Mouse (Mus musculus): Measurements from ENCODE around the gene Timp3. TPM values are rescaled to one million over a fixed set of nuclear protein-coding genes. Genes with fewer than 3 reads are reported as not detected.

Timp3 gene
- total RNA-seq (2021), result 10 to 100 TPM; 54.9 to 59.8 TPM
- long read RNA-seq, full-length matches to known transcripts, result 7 of 16 reads
- long read RNA-seq, partial matches to known transcripts, result 0 of 16 reads
- long read RNA-seq, other reads (novel, unspliced or antisense), result 9 of 16 reads

DNA sequence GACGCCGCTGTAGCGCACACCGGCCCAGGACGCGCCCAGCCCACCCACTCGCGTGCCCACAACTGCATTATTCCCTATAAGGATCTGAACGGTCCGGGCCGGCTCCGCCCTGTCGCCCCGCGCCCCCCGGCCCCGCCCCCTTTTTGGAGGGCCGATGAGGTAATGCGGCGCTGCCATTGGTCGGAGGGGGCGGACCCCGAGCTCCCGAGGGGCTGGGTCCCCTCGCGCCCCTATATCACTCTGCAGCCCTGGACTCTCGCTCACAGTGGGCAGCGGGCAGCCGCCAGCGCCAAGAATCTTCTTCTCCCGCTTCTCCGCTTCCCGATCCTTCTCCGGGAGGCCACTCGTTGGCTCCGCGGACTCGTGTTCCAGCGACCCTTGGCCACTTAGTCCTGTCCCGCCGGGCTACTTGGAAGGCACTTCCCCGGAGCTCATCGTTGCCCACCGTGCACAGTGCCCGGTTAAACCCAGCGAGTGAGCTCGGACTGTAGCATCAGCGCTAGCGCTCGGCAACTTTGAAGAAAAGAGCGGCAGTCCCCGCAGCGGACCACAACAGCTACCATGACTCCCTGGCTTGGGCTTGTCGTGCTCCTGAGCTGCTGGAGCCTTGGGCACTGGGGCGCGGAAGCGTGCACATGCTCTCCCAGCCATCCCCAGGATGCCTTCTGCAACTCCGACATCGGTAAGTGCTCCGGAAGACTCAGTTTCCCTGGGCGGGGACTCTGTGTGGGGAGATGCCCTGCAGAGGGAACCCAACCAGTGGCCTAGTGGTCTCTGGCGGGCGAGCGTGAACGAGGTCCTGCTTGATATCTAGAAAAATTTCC lies at the start of gene Timp3:
Timp3 (plus strand) TSS at position 80 of the 824 bp plus-strand sequence.
- peak; percentile 68 to 79 for DNase-seq (ENCODE audit: low spot score in 2 of 2)

DNA sequence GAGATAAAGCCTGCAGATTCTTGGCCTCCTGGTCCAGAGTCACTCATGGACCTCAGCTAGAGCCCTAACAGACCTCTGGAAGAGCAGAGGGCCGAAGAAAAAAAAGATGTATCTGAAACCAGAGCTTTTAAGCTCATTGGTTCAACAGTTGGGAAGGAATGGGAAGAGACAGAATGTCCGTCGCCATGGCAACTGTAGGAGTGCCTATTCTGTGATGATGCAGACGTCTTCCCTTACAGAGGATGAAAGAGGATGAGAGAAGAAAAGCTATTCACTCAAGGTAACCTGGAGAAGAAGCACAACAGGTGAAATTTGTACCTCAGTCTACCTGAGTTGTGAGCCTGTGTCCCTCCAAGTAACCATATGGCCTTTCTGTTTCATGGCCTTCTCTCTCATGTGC lies 44.0 kb upstream of the Timp3 start:
- DNase-seq (ENCODE audit: low spot score in 2 of 2), result peak; percentile 32 to 49

DNA sequence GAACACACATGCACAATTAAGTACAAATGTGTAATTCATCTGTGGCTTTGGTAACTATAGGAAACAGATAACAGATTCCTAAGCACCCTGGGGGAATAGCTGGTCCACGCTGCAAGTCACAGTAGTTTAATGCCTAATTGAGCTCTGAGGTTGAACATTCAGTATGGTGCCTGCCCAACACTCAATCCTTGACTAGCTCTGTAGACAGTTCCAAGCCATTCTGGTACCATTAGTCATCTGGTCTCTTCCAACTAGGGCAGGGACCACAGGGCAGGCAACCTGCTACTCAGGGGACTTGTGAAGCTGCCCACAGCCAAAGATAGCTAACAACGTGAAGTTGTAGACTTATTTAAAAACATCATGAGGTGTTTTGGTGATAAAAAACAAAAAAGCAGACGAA lies 43.1 kb upstream of the Timp3 start:
- no peak for DNase-seq (ENCODE audit: low spot score in 2 of 2)

DNA sequence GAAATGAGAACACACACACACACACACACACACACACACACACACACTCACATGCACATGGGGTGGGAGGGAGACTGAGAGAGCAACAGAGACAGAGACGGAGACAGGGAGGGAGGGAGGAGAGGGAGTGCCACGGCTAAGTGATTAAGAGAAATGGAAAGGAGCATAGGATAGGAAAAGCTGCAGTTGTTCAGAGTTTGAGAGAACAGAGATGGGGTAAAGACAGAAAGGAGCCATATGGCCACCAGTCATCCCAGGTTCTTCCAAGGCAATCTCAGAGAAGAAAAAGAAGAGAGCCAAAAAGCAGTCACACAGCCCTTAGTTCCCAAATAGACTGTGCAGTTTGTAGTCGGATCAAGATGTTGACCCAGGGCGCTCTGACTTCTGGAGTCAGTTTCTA lies 42.1 kb upstream of the Timp3 start:
- DNase-seq (ENCODE audit: low spot score in 2 of 2), result no peak

DNA sequence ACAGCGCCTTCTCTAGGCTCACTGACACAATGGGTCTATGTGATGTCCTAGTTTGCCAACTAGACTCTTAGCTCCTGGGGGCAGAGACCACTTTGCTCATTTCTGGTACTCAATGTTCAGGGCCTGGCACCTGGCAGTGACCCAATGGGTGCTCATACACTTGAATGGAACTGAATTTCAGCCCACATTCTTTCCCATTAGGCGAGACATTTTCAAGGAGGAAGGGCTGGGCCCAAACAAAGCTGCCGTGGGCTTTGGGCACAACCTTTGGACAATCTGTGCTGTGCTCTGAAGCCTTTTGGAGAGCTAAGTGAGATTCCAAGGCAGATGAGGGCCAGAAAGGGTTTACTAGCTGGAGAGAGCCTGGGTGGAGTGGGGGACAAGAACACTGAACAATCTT lies 41.2 kb upstream of the Timp3 start:
- DNase-seq (ENCODE audit: low spot score in 2 of 2), result no peak

DNA sequence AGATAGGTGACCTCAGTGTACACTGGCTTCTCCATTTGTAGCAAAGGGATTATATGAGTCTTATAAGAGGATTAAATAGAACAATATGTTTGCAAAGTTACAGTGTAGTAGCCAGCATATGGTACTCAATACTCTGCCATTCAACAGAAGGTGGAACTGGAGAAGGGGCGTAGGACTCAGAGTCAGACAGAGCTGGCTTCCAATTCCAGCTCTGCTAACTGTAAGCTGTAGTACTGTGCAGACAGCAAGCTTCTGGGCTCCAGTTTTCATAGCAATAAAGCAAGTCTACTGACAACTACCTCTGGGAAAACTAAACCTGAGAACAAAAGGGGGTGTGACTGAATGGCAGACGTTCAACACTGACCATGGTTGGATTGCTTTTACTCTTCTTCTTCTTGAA lies 38.4 kb upstream of the Timp3 start:
- DNase-seq (ENCODE audit: low spot score in 2 of 2), result no peak

DNA sequence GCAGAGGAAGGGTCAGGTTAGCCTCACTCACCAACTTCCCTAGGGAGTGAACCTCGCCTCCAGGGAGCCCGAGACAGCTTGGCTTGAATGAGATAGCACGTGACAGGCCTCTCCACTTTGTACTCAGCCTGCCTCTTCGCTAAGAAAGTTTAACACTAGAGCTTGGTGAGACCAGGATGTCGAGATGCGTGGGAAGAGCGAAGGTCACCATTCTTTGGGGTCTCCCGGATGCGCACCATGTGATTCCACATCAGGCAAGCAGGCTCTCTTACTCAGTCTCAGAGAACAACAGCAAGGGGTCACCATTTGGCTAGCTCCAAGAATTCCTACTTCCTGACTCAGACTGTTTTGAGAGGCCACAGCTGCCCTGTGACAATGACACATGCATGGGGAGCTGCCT lies 35.6 kb upstream of the Timp3 start:
- DNase-seq (ENCODE audit: low spot score in 2 of 2), result no peak

DNA sequence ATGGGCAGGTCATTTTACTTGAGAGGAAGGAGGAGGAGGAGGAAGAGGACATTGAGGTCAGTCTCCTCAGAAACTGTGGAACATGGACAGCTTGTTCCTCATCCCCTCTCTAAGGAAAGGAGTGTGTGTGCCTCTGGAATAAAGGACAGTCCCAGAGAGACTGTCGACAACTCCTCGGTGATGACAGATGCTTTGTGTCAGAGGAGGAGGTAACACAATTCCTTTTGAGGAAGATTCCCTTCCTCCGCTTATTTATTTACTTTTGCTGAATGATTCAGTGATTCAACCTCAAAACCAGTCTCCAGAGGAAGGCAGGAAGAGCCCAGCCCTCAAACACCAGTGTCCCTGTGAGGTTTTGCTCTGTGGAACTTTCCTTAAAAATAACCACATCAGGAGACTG lies 29.9 kb upstream of the Timp3 start:
- DNase-seq (ENCODE audit: low spot score in 2 of 2), result no peak

DNA sequence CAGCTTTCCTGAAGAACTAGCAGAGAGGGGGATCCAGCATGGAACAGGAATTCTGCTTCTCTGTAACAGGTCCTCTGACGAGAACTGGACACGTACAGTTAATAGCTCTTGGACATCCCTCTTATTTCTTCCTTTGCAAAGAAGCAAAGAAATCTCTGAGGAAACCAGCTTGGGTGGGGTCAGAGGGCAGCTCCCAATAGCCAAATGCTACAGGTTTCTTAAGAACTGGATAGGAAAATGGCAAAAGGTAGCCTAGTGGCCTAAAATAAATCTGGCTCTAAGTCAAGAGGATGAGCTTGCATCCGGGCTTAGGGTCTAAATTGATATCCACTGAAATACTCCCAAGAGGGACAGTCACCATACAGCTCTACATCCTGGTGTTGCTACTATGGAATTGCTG lies 27.3 kb upstream of the Timp3 start:
- no peak for DNase-seq (ENCODE audit: low spot score in 2 of 2)

DNA sequence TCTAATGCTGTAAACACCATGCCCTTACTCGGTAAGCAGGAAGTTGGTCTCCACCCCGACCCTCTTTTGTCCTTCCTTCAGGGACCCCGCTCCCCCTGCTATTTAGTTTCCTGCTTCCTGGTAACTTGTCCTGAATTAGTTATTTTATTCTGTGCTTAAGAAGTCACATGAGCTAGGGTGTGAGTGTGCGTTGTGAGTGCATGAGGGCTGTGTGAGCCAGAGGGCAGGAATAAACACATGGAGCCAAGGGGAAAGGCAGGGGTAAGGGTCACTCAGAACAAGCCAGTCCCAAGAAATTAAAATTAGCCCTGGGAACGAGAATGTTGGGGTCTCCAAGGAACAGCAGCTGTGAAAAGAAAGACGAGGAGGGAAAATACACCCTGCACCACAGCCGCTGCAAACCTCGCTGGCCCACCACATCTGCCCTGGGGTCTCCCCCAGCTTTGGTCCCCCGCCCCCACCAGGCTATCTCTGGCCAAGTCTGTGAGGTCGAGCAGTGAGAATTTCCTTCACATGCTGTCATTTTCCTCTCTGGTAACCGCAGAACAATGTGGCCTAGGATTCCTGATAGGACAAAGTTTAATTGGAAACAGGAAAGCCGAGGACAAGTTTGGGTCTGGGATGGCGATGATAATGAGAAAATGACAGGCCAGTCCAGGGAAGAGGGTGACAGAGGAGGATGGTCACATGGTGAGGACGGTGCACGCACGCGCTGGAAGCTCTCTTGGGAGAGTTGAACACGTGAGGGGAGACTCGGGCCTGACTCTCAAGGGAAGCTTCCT lies 26.6 kb upstream of the Timp3 start:
- no peak for DNase-seq (ENCODE audit: low spot score in 2 of 2)

DNA sequence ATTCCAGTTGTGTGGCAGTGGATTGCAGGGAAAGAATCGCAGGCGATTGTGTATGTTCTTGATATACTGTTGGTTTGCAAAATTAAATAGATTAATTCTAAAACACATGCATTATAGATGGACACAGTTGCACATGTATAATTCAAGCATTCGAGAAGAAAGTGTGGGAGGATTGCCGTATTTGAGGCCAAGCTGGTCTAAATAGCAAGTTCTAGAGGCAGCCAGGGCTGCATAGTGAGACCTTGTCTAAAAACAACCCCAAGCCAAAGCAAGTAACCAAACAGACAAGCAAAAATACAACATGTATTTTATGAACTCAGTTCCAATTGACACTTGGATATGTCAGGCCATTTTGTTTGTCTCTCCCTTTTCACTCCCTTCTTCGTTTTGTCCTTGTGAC lies 24.6 kb upstream of the Timp3 start:
- DNase-seq (ENCODE audit: low spot score in 2 of 2), result no peak

DNA sequence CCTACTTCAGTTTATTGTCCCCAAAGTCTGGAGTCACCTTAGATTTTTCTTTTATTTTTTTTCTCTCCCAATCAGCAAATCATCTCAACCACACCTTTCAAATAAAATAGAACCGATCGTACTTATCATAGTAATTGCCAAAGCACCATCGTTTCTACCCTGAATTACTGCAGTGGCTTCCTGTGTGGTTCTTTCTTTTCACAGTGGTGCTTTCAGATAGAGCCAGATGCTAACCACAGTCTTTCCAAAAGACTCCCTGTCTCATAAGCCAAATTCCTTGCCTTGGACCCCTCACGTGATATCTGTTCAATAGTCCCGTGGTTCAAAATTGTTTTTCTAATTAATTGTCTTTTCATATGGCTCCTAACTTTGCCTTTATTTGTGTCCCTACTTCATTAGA lies 22.8 kb upstream of the Timp3 start:
- DNase-seq (ENCODE audit: low spot score in 2 of 2), result no peak

DNA sequence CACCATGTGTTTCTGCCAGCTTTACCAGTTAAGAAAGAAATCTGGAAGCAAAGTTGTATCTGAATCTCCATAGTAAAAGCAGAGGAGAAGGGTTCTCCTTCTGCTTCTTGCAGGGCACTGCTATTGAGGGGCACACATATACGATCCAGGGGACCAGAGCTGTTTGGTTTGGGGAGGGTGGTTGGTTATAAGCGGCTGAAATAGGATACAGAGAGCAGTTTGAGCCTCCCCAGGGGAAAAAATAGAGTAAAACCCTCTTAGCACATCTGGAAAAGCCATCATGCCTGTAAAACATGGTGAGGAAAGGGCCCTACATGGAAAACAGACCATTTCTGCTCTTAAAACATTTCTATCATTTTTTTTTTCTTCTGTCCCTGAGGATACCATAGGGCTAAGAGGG lies 21.7 kb upstream of the Timp3 start:
- no peak for DNase-seq (ENCODE audit: low spot score in 2 of 2)

DNA sequence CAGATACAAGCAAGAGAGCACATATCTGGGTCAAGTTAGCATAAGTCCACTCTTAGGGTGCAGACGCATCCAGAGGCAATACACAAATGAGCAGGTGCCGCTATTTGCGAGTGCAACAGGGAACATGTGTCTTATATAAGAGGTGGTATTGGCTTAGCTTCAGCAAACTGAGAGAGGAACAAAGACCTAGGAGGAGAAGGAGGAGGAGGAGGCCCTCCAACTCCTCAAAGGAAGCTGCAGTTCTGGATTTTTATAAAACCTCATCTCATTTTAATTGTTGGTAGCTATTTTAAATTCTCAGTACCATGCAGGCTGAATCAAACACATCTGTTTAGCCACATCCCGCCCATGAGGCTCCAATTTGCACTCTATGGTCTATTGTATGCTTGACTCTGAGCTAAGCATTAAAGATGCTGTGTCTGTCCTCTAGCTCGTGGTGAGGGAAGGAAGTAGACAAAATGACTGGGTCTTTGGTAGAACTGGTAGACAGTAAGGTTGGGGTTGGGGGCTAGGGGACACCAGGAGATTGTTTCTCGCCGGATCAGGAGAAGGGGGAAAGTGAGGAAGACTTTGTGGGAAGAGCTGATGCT lies 20.5 kb upstream of the Timp3 start:
- no peak for DNase-seq (ENCODE audit: low spot score in 2 of 2)

DNA sequence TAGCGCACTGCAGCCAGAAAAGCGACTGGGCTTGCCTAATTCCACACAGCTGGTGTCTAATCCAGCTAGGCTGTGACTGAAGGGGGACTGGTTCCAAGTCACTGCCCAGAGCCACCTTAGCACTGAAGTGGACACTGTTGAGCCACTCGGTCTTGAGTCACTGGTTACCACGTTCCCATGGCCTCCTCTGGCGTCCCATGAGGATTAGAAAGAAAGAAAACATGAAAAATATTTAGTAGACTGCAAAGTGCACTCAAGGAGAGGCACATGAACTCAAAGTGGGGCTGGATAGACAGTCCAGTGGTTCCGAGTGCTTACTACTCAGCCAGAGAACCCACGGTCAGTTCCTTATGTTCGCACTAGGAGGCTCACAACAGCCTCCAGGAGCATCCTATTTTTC lies 18.9 kb upstream of the Timp3 start:
- no peak for DNase-seq (ENCODE audit: low spot score in 2 of 2)

DNA sequence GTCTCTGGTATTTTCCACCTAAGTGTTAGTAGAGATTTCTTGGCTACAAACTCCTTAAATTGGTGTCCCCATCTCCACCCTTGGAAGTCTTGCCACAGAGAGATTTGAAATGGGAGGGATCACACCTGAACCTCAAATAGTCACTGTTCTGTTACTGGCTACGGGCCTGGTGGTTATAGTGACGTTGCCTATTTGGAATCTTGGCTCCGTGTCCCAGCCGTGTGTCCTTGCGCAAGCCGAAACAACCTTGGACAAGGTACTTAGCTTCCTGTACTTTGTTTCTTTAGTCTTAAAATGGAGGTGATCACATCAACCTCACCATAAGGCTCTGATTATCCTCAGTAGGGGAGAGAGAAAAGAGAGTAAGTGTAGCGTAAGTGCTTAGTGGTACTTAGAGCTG lies 13.7 kb upstream of the Timp3 start:
- no peak for DNase-seq (ENCODE audit: low spot score in 2 of 2)

DNA sequence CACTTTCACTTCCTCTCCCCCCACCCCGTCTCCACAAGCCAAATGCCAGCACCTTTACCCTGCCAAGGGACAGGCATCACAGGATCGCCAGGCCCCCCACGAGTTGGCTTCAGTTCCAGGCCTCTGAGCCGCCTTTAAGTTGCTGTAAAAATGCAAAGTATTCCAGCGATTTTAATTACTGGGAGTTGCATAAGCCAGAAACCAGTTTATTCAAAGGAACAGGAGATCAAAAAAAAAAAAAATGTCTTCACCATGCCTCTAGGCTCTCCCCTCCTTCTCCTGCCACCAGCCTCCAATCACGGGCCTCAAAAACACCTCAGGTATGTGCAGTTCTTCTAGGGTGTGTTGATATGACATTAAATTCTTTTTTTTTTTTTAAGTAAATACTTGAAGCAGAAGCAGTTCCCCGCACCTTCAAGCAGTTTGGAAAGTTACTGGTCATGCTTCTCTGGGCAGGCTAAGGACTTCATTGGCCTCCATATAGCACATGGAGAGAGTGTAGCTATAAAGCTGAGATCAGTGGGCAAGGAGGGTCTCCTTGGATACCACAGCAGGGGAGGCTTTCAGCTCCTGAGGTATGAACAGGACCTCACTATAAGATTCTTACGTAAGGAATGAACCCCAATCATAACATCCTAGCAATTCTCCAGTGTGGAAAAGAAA lies 9.9 kb upstream of the Timp3 start:
- DNase-seq (ENCODE audit: low spot score in 2 of 2), result no peak

DNA sequence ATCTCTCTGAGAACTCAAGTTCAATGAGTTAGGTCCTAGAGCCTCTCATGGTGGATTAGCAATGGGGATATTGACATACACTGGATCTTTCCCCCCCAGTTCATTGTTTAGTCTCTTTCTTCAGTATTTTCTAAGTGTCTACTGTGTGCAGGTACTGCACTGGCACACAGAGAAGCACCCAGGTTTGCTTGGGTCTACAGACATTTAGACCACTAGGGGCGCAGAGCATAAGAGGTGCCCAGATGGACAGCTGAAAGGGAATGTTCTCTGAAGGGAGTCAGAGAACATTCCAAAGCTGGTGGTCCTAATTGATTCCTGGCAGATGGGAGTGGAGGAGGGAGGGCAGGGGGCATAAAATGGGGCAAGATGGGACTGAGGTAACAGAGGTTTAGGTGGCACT lies 6.3 kb upstream of the Timp3 start:
- no peak for DNase-seq (ENCODE audit: low spot score in 2 of 2)

DNA sequence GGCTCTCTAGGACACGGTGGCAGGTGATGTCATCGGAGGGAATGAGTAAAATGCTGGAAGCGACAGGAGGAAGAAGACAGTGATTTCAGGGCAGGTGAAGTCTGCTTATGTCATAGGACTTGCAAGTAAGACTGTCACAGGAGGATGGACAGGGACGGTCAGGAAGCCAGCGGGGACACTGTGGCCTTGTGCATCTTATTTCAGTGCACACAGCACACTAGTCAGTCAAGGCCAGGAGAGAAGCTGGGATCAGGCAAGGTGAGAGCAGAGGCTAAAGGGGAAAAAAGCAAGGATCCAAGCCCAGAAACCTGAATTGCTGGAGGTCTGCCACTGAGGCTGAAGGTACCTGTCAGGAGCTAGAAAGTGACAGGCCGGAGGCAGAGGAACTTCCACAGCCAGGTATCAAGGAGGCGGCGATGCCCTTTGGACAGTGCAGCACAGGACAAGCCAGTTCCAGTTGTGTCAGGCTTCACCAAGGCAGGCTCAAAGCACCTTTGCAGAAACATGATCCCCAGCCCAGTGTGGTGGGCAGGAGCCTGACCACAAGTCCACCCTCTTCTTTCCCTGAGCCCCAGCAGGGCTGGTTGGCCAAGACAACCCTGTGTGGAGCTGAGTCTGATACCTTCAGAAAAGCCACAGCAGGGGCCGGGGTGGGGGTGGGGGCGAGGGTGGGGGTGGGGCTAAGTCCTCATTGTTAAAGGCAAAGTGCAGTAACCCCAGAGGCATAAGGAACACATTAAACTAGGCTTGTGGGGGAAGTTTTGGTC lies 5.4 kb upstream of the Timp3 start:
- DNase-seq (ENCODE audit: low spot score in 2 of 2), result no peak

DNA sequence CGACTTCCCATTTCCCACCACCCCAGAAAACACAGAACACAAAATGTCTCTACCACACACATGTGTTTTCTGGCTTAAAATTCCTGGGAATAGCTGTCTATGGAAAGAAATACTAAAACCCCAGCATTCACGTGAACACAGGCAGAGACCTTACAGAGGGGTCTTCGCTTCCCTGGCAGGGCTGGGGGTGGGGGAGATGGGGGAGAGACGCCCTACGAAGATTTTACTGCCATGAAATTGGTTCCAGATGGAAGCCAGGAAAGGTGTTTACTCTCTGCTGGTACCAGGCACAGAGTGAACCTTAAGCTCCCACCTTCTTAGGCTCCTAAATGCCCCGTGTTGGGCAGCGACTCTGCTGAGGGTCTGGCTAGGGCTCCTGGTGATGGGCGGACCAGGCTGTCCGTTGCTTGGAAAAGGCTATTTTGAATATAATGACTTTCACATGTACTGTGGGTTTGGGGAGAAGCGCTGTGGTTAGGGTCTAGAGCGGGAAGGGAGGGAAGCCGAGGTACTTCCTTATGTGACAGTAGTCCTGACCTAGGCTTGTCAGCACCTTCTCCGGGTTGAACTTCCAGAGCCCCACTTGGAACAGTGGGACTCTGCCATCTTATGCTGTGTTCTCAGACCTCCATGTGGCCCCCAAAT lies 4.6 kb upstream of the Timp3 start:
- DNase-seq (ENCODE audit: low spot score in 2 of 2), result no peak

All from layer of hippocampus, postnatal 10 days (tissue).